Mouse (Mus musculus) heart, postnatal 0 days (tissue): ENCODE data around the gene Slc5a8.

ENCODE experiments used
- CTCF ChIP-seq: IDR thresholded peaks from 2 replicates; pipeline ENCODE4 v1.5.1; 2016; ENCODE audit warnings: antibody characterized with exemption, control low read depth, low read depth
- EP300 ChIP-seq: IDR thresholded peaks from 2 replicates; pipeline ENCODE4 v1.6.1; 2016; ENCODE audit warnings: antibody characterized with exemption, low read depth

DNA sequence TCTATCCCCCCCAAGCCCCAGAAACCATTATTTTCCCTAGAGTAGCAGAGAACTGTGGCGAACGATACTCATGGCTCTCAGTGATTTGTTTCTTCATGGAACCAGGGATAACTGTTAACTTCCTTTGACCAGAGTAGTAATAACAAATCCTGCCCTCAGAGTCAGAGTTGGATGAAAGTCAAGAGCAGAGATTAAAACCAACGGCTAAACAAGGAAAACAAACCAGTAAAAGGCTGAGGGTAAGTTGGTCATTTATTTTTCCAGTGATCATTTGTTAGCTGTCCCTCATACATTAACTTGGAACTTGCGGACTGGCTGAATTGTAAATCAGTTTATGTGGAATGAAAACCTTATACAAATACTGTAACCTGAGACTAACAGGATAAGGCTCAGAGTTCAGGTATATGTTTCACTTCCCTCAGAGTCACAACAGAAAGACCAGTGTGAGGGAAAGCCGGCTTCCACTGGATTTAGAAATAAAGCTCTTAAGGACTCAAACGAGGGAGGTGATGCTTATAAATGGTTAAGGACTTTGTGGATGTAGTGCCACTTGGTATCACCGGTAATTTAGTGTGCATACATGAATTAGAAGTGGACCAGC lies 36.8 kb upstream of the Slc5a8 start:
- no peak for TF ChIP-seq CTCF
- TF ChIP-seq EP300: no peak
